Mouse (Mus musculus) brown adipose tissue, adult 24 weeks (tissue): ENCODE data around the gene Arpc1a. TPM values are rescaled to one million over a fixed set of nuclear protein-coding genes. Genes with fewer than 3 reads are reported as not detected.

ENCODE experiments used
- H3K27ac ChIP-seq: fragments of 200-500 bp; replicated peaks from 2 replicates; pipeline ENCODE4 v1.5.1; 2012; ENCODE audit warnings: low read depth, mild to moderate bottlenecking, low read length
- H3K4me1 ChIP-seq: fragments of 200-500 bp; 2 replicates; pipeline ENCODE4 v1.6.1; 2012; ENCODE audit warnings: low read length, mixed read lengths; ENCODE audit not compliant: control insufficient read depth, insufficient read depth, insufficient read length
- H3K4me3 ChIP-seq: fragments of 200-500 bp; 2 replicates; pipeline ENCODE4 v1.5.1; 2012; ENCODE audit warnings: low read depth, mild to moderate bottlenecking, low read length, moderate library complexity; ENCODE audit not compliant: insufficient read depth
- polyA plus RNA-seq: library from polyadenylated mRNA; stranded (reverse); fragments of >200 nt; gene quantifications from 2 replicates; pipeline ENCODE4 v1.2.4, GENCODE M21; 2012; ENCODE audit not compliant: missing spikeins, insufficient read depth, insufficient read length

Arpc1a gene
- polyA plus RNA-seq, 1 experiment: 112 TPM

- Histone ChIP-seq H3K27ac (no peak overlapping the region), H3K4me3 (no peak overlapping the region), H3K4me1 (no peaks in the 10 kb centered on the region)
Observed at GRCm38 (mm10) chr5:145147748-145148147, 64.1 kb downstream of the Arpc1a start.

GRCm38 (mm10) chr5:145149294-145149693 is 65.7 kb downstream of the Arpc1a start:
- no peak overlapping the region for H3K4me3 ChIP-seq
- H3K27ac ChIP-seq: no peak overlapping the region
- H3K4me1 ChIP-seq: no peaks in the 10 kb centered on the region

- no peak overlapping the region for H3K4me3 ChIP-seq
- H3K4me1 ChIP-seq: no peaks in the 10 kb centered on the region
- H3K27ac ChIP-seq: no peak overlapping the region
Observed at GRCm38 (mm10) chr5:145152690-145153089, 69.1 kb downstream of the Arpc1a start.

Other genes with a start within 250 kb of the Arpc1a start
- gene Smurf1, start 118.0 kb upstream of the Arpc1a start, polyA plus RNA-seq: 12.2 and 15.7 TPM in 2 replicates
- not detected in 2 replicates for gene Gm4871, start 51.1 kb upstream of the Arpc1a start, polyA plus RNA-seq
- gene 1700018F24Rik, start 40.8 kb upstream of the Arpc1a start, polyA plus RNA-seq: not detected in 2 replicates
- not detected in 2 replicates for gene Kpna7, start 200 bp downstream of the Arpc1a start, polyA plus RNA-seq
- 77.2 and 84.9 TPM in 2 replicates for gene Arpc1b, start 30.4 kb downstream of the Arpc1a start, polyA plus RNA-seq
- gene Pdap1, start 56.4 kb downstream of the Arpc1a start, polyA plus RNA-seq: 75.0 and 96.2 TPM in 2 replicates
- gene Bud31, start 56.5 kb downstream of the Arpc1a start, polyA plus RNA-seq: 116 and 156 TPM in 2 replicates
- 17.8 and 18.9 TPM in 2 replicates for gene Ptcd1, start 83.3 kb downstream of the Arpc1a start, polyA plus RNA-seq
- 7.7 and 10.4 TPM in 2 replicates for gene Cpsf4, start 83.4 kb downstream of the Arpc1a start, polyA plus RNA-seq
- gene Atp5j2, start 108.2 kb downstream of the Arpc1a start, polyA plus RNA-seq: 3,242 and 3,801 TPM in 2 replicates
- gene Zkscan14, start 118.0 kb downstream of the Arpc1a start, polyA plus RNA-seq: 5.2 and 8.1 TPM in 2 replicates
- gene Zkscan5, start 120.7 kb downstream of the Arpc1a start, polyA plus RNA-seq: 9.5 and 10.1 TPM in 2 replicates
- gene Zfp655, start 147.9 kb downstream of the Arpc1a start, polyA plus RNA-seq: 27.5 and 33.7 TPM in 2 replicates
- 2.7 and 4.0 TPM in 2 replicates for gene Zscan25, start 196.7 kb downstream of the Arpc1a start, polyA plus RNA-seq